In genomic region chr2:25310180-25310579, GRCm38 (mm10) we compare ENCODE assay signal across 20 mouse cellular contexts.
DNase-seq lines count a peak whose midpoint lies in the region; ATAC-seq and TF ChIP-seq lines count a peak whose summit lies in the region.
"Had no signal": no experiment of that assay in that cellular context is flagged by ENCODE, and none has a peak within 500 bp of the region (broad histone marks: within the 10 kb centered on the region; RNA-seq: fewer than 3 reads in every experiment).

No protein-coding gene starts in this region.

- ATAC-seq in cerebellum, adult (ENCODE audit: insufficient number of reproducible peaks, low FRiP score, low TSS enrichment) = no peak
- ATAC-seq: CD4-positive, CD25-positive, alpha-beta regulatory T cell, adult 4 months; forebrain, embryonic 16.5 days had no signal

- H3K4me3 ChIP-seq in E14TG2a.4 (replicated peaks; ENCODE audit: low read length) = peak overlapping the region; percentile 86
- H3K4me3 ChIP-seq: embryonic facial prominence, embryonic 13.5 days; forebrain, embryonic 12.5 days; heart, adult 2 months; heart, embryonic 15.5 days; hindbrain, embryonic 10.5 days had no signal

- H3K9me3 ChIP-seq in E14TG2a.4 (ENCODE audit: low read length) = no peaks in the 10 kb centered on the region
- H3K9me3 ChIP-seq: embryonic facial prominence, embryonic 13.5 days; forebrain, embryonic 12.5 days; heart, embryonic 15.5 days; hindbrain, embryonic 10.5 days; intestine, embryonic 15.5 days had no signal

- TF ChIP-seq CTCF in E14TG2a.4 (conservative IDR thresholded peaks at IDR 0.05; ENCODE audit: low read length) = no peak

- H3K27me3 ChIP-seq in E14TG2a.4 (ENCODE audit: insufficient read depth, low read length) = peaks cover 73% of the 10 kb centered on the region

- peaks cover 40% of the 10 kb centered on the region for H3K36me3 ChIP-seq in E14TG2a.4 (ENCODE audit: insufficient read depth, low read length)
- H3K36me3 ChIP-seq: embryonic facial prominence, embryonic 13.5 days; forebrain, embryonic 12.5 days; heart, embryonic 15.5 days; hindbrain, embryonic 10.5 days; intestine, embryonic 15.5 days had no signal

- DNase-seq in cerebellum, adult 18-20 months = peak; percentile 55 to 58
- peak; percentile 32 to 45 for DNase-seq in cerebellum, postnatal 10 days
- DNase-seq in cerebellum, postnatal 4 days (ENCODE audit: low spot score in 2 of 2) = no peak
- DNase-seq in cerebellum, postnatal 36 days = peak; percentile 51 to 53
- DNase-seq in ovary, postnatal 10 days (ENCODE audit: low spot score) = no peak
- DNase-seq: adrenal gland, adult 2 months; adrenal gland, postnatal 25 days; B cell, adult 2 months; gastrocnemius, postnatal 10 days; heart, adult 2 months; kidney, adult 18-20 months had no signal

- peaks cover 49% of the 10 kb centered on the region for H3K4me1 ChIP-seq in E14TG2a.4 (replicated peaks; ENCODE audit: low read depth, low read length)

Comparison
In these comparisons a context has a peak if more than half of its experiments do, and no peak if none do; other contexts are left out.
1. DNase-seq: peak in cerebellum, adult 18-20 months (2 of 2), cerebellum, postnatal 10 days (2 of 2) and cerebellum, postnatal 36 days (2 of 2); none in cerebellum, postnatal 4 days (0 of 2) and ovary, postnatal 10 days (single experiment).